Mouse (Mus musculus) liver, embryonic 14.5 days (tissue): ENCODE measurements at regions not wholly inside any gene's neighbourhood (a gene's known extent, or its start where the extent isn't known, plus 50 kb on each side); places are given as distances from the start of the nearest gene placed in this dataset.
A peak's percentile ranks its signal among the peaks of the same experiment; 100 is the strongest.

ENCODE experiments used
- CTCF ChIP-seq: IDR thresholded peaks from 2 replicates; pipeline ENCODE4 v1.5.1; 2016; ENCODE audit warnings: antibody characterized with exemption, low read depth, control low read depth
- EP300 ChIP-seq: IDR thresholded peaks from 2 replicates; pipeline ENCODE4 v1.6.1; 2016; ENCODE audit warnings: antibody characterized with exemption, low read depth

DNA sequence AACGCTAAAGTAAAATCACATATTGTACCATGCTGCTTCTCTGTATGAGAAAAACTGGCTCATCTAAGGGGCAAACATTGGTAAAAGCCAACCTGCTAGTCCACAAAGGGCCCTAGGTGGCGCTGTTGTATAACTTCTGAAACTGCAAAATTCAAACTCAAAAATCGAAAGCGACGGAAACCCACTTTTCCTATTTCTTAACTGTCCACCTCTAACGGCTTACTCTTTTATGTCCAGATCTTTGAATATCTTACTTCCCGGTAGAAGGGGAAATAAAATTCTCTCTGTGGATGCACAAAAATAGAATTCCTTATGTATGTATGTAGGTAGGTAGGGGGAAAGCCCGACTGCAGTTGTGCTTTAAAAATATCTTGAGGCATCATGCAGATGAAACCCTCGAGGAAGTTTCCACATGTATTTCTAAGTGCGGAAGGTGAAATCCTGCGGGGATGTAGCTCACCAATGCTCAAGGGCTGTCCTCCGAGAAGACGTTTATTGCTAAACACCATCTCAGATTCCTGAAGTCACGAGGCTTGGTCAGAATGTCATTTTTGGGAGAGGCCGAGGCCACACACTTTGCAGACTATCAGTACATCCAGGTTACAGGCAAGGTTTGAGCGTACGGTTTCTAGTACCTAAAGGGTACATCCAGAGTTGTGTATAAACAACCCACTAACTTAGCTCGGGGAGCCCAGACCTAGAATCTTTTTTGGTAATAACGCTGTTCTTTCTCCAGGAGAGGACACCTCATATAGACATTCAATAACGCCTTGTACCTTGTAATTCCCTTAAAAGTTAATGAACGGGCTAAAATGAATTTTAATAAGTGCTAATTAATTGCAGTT lies 96.8 kb downstream of the Otol1 start:
- TF ChIP-seq EP300 = no peak
- TF ChIP-seq CTCF = peak; percentile 58
